Mouse (Mus musculus) brain, embryonic 14.5 days (tissue): ENCODE measurements around the gene Col24a1.

Experiments used
- CTCF ChIP-seq: fragments of 200-500 bp; IDR thresholded peaks from 2 replicates; pipeline ENCODE4 v1.5.1; 2012; ENCODE audit warnings: inconsistent platforms, mild to moderate bottlenecking, moderate library complexity, borderline replicate concordance; ENCODE audit not compliant: insufficient read depth, insufficient read length; ENCODE audit errors: extremely low read depth
- POLR2A ChIP-seq: fragments of 200-500 bp; IDR thresholded peaks from 2 replicates; pipeline ENCODE4 v1.6.1; 2012; ENCODE audit warnings: mild to moderate bottlenecking, inconsistent platforms, borderline replicate concordance; ENCODE audit not compliant: poor library complexity, insufficient read depth, insufficient read length, severe bottlenecking; ENCODE audit errors: extremely low read depth

DNA sequence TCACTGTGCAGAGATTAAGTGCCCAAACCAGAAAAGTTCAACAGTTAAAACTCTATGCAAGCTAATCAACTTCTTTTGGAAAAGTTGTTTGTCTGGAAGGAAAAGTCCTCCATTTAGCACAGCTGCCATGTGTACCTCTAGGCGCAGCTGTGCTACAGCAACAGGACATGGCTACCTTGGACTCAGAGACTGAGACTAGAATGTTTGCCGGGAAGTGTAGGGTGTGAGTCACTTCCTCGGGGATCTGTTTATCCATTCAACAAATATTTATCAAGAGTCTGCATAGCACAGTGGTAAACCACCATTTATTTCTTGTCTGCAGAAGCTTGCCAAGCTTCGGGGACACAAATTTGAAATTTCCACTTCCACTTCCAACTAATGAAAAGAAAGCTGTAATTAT lies 178.8 kb downstream of the Col24a1 start:
- TF ChIP-seq CTCF = no peak
- TF ChIP-seq POLR2A = no peak
